Mouse (Mus musculus) central nervous system, embryonic 11.5 days (tissue): ENCODE measurements around the gene Olfr366. TPM values are rescaled to one million over a fixed set of nuclear protein-coding genes. Genes with fewer than 3 reads are reported as not detected.

ENCODE experiments used
- polyA plus RNA-seq: library from polyadenylated mRNA; depleted of rRNA; stranded (reverse); fragments of >200 nt; gene quantifications from 2 replicates; pipeline ENCODE4 v1.2.3, GENCODE M21; 2012; rRNA removed

The Olfr366 gene
- polyA plus RNA-seq, result not detected in 2 replicates

DNA sequence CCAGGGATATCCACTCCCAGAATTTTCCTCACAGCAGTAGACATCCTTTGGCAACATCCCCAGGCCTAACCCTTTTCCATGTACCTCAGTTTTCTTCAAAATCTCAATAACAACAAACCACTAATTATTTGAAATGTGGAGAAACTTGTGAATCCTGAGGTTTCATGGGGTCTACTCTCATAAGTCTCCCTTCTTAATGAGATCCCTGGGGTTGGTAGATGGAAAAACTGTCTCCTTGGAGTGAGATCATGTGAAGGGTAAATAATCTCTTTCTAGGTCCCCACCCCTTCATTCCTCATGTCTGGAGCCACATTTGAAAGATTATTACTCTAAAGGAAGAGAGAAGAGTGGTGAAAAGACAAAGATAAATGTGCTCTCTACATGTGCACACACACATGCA, at the start of gene Olfr366:
Olfr366 (plus strand) TSS at position 301 of the 400 bp plus-strand sequence.

GRCm38 (mm10) chr2:37187898-37188297, 23.5 kb upstream of the Olfr366 start, which contains the start of gene Olfr365:
TSS of gene Olfr365 (plus strand) at chr2:37188198.

Other genes starting within 250 kb of the Olfr366 start
- not detected in 2 replicates for gene Olfr357, start 217.7 kb upstream of the Olfr366 start, polyA plus RNA-seq
- not detected in 2 replicates for gene Olfr358, start 202.2 kb upstream of the Olfr366 start, polyA plus RNA-seq
- not detected in 2 replicates for gene Olfr360, start 145.8 kb upstream of the Olfr366 start, polyA plus RNA-seq
- gene Olfr361, start 122.3 kb upstream of the Olfr366 start, polyA plus RNA-seq, result not detected in 2 replicates
- not detected in 2 replicates for gene Olfr362, start 93.7 kb upstream of the Olfr366 start, polyA plus RNA-seq
- gene Olfr364-ps1, start 72.3 kb upstream of the Olfr366 start, polyA plus RNA-seq, result not detected in 2 replicates
- not detected in 2 replicates for gene Olfr365, start 23.4 kb upstream of the Olfr366 start, polyA plus RNA-seq
- gene Olfr368, start 114.9 kb downstream of the Olfr366 start, polyA plus RNA-seq, result not detected in 2 replicates
- 52.6 and 80.6 TPM in 2 replicates for gene Pdcl, start 147.8 kb downstream of the Olfr366 start, polyA plus RNA-seq
- gene Rc3h2, start 211.3 kb downstream of the Olfr366 start, polyA plus RNA-seq, result 16.1 and 31.4 TPM in 2 replicates
- gene Zbtb26, start 231.6 kb downstream of the Olfr366 start, polyA plus RNA-seq, result 8.9 and 14.4 TPM in 2 replicates
- gene Zbtb6, start 231.6 kb downstream of the Olfr366 start, polyA plus RNA-seq, result 8.0 and 12.5 TPM in 2 replicates
- gene Rabgap1, start 231.7 kb downstream of the Olfr366 start, polyA plus RNA-seq, result 48.6 and 61.7 TPM in 2 replicates